Mouse (Mus musculus) ES-Bruce4 (cell line): ENCODE measurements around the gene Tmem87b.

Experiments used
- CTCF ChIP-seq: IDR thresholded peaks from one replicate; pipeline ENCODE4 v1.8.1; 2011; ENCODE audit warnings: low read depth, low read length
- POLR2A ChIP-seq: IDR thresholded peaks from one replicate; pipeline ENCODE4 v1.8.1; 2011; ENCODE audit warnings: low read length; ENCODE audit not compliant: insufficient read depth

- TF ChIP-seq CTCF (no peak), POLR2A (no peak)
Observed at GRCm38 (mm10) chr2:128770557-128770956, 47.4 kb upstream of the Tmem87b start.
